Mouse (Mus musculus) cerebellum, adult 2 months (tissue): ENCODE data around the gene Wwtr1.

ENCODE experiments used
- CTCF ChIP-seq: fragments of 200-500 bp; IDR thresholded peaks from 2 replicates; pipeline ENCODE4 v1.5.1; 2011; ENCODE audit warnings: low read depth, mild to moderate bottlenecking, control low read depth, low read length, moderate library complexity, borderline replicate concordance; ENCODE audit not compliant: insufficient read depth
- POLR2A ChIP-seq: fragments of 200-500 bp; IDR thresholded peaks from 2 replicates; pipeline ENCODE4 v1.6.1; 2011; ENCODE audit warnings: low read length, control low read depth, borderline replicate concordance; ENCODE audit not compliant: insufficient read depth

DNA sequence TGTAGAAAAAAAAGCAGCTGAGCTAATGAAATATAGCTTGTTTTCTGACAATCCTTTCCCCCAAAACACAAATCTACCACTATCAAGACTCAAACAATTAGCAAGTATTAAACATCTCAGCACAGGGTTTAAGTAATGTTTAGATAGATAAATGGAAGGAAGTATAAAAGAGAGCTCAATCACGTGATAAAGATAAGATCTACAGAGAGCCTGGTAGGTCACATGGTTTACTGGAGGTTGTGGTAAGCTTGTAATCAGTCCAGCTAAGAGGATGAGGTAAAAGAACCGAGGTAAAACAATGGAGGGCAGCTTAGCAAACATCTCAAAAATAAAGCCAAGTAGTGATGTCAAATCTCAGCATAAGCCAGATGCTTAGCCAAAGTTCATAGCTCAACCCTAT, 35.2 kb downstream of the Wwtr1 start:
- TF ChIP-seq CTCF = no peak
- no peak for TF ChIP-seq POLR2A
